Mouse (Mus musculus): ENCODE data around the gene Ankub1. TPM values are rescaled to one million over a fixed set of nuclear protein-coding genes. Genes with fewer than 3 reads are reported as not detected.
A peak's percentile ranks its signal among the peaks of the same experiment; 100 is the strongest.

Gene Ankub1
- polyA plus RNA-seq, 1 experiment from 2014 or later = 0.22 TPM

DNA sequence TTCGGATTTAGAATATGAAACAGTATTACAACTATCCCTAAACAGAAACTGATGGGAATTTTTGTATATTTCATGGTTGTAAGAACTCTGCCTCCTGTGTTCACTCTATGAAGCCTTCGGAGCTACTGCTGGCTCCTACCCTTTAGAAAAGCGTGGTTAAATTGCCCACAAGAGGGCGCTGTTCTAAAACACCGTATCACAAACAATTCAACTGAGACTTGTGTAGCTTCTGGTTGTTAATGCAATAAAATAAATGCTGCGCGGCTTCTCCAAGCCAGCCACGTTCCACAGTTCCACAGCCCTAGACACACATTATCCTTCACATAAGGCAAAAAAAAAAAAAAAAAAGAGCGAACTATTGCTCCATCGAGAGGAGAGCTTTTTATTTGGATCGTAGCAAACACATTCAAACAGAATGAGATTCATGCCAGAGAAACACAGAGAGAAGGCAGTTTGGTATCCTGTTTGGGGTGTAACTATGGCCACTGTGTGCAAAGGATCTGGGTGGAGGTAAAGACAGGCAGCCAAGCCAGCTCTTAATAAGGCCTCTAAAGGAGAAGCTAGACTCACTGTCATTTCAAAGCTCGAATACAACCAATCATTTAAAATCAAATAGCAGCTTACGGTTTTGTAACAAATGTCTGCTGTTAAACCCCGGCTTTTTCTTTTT, 25.4 kb downstream of the Ankub1 start:
- ATAC-seq = peak; percentile 84
- Histone ChIP-seq H3K4me1 (replicated peaks) (no peaks in the 10 kb centered on the region), H3K27ac (no peak overlapping the region), H3K4me2 (replicated peaks) (peak overlapping the region; percentile 48), H3K36me3 (no peaks in the 10 kb centered on the region), H3K9me3 (no peaks in the 10 kb centered on the region), H3K9ac (replicated peaks) (no peak overlapping the region; the same call in 1 of the 2 replicates), H3K27me3 (no peaks in the 10 kb centered on the region), H3K4me3 (replicated peaks) (peak overlapping the region; percentile 27)
- 31% methylated on average over 14 of the region's 14 CpGs for WGBS

DNA sequence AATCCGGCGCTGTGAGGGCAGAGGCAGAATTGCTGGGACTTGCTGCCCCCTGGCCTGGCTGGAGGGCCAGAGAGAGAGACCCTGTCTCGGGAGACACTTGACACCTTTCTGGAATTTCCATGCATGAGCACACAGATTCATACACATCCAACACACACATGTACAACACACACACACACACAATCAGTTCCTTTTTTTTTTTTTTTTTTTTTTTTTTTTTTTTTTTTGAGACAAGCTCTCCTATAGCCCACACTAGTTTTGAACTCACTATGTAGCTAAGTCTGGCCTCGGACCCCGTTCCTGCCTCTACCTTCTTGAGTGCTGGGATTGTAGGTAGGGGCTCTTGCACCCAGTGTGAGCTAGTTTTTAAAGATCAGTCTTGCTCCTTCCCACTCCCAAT, 26.7 kb downstream of the Ankub1 start:
- Histone ChIP-seq H3K27ac (no peak overlapping the region), H3K27me3 (no peaks in the 10 kb centered on the region), H3K4me3 (replicated peaks) (no peak overlapping the region), H3K36me3 (no peaks in the 10 kb centered on the region), H3K4me2 (replicated peaks) (no peak overlapping the region), H3K9me3 (no peaks in the 10 kb centered on the region), H3K4me1 (replicated peaks) (no peaks in the 10 kb centered on the region), H3K9ac (replicated peaks) (no peak overlapping the region)
- no peak for ATAC-seq
- 89% methylated on average over 5 of the region's 5 CpGs for WGBS

DNA sequence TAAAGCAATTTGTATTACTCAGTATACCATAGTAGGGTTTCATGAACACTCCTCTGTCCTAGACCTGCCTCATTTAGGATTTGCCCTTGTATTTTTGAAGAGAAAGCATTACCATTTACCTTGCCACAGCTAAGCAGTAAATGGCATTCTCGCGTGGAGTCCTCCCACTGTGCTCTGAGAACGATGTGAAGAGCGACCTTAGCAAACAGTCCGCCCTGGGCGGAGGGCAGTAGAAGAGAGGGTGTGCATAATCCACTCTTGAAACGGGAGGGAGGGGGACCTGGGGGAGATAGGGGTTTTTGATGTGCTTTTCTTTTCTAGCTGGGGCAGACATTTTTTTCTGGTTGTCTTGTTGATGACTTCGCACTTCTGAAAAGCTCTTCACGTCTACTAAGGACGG, 27.9 kb downstream of the Ankub1 start:
- Histone ChIP-seq H3K4me3 (replicated peaks) (no peak overlapping the region), H3K4me1 (replicated peaks) (no peaks in the 10 kb centered on the region), H3K27me3 (no peaks in the 10 kb centered on the region), H3K9ac (replicated peaks) (no peak overlapping the region), H3K27ac (no peak overlapping the region), H3K4me2 (replicated peaks) (no peak overlapping the region), H3K36me3 (no peaks in the 10 kb centered on the region), H3K9me3 (no peaks in the 10 kb centered on the region)
- peak; percentile 30; the same call in 1 of the 2 replicates for ATAC-seq
- 64% methylated on average over 10 of the region's 10 CpGs for WGBS

DNA sequence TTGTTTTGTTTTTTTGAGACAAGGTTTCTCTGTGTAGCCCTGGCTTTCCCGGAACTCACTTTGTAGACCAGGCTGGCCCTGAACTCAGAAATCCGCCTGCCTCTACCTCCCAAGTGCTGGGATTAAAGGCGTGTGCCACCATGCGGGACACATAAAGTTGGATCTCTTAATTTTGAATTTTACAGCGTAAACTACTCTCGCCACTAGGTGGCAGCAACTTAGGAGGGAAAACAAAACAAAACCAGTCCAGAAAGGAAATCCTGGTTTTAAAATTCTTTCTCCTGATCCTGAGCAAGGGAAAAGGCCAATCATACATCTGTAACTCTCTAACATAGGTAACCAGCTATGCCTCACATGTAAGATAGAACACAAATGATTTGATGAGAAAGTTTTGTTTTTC, 28.9 kb downstream of the Ankub1 start:
- WGBS = 19% methylated on average over 6 of the region's 6 CpGs
- Histone ChIP-seq H3K27me3 (no peaks in the 10 kb centered on the region), H3K4me2 (replicated peaks) (no peak overlapping the region), H3K27ac (no peak overlapping the region), H3K4me1 (replicated peaks) (no peaks in the 10 kb centered on the region), H3K4me3 (replicated peaks) (no peak overlapping the region), H3K9me3 (no peaks in the 10 kb centered on the region), H3K36me3 (no peaks in the 10 kb centered on the region), H3K9ac (replicated peaks) (no peak overlapping the region)
- no peak for ATAC-seq

DNA sequence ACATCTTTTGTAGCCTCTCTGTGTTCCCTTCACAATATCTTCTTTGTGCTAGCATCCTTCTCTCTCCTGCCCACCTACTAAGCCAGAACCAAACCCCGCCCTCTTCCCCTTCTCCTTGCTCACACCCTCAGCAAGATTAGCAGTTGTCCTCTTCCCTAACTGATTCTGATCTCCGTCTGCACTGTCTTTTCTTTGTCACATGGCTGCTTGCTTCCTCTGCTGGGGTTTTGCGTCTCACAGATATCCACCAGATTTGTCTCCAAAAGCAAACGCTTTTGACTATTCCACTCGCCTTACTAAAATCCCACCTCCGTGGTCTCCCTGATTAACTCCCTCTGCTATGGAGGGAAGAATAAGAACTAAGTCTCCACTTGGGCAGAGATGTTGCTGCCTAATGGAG, 34.0 kb downstream of the Ankub1 start:
- Histone ChIP-seq H3K27me3 (no peaks in the 10 kb centered on the region), H3K4me3 (replicated peaks) (no peak overlapping the region), H3K9me3 (no peaks in the 10 kb centered on the region), H3K4me1 (replicated peaks) (no peaks in the 10 kb centered on the region), H3K4me2 (replicated peaks) (no peak overlapping the region), H3K36me3 (no peaks in the 10 kb centered on the region), H3K9ac (replicated peaks) (no peak overlapping the region), H3K27ac (no peak overlapping the region)
- ATAC-seq = no peak
- WGBS = 65% methylated on average over 6 of the region's 6 CpGs

DNA sequence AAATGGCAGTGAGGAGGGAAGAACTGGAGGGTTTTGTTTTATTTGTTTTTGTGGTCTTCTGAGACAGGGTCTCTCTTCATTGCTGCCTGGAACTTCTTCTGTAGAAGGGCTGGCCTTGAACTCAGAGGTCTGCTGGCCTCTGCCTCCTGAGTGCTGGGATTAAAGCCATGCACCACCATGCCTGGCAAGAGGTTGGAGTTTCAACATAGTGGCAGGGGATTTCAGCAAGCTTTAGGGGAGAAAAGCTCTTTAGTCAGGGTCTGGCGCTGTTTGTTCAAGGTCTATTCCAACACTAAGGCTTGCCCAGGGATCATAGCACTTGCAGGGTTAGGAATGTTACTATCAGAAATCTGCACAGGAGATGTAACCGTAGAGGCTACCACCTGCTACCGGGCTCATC, 39.0 kb downstream of the Ankub1 start:
- peaks cover 5% of the 10 kb centered on the region; the same call in 1 of the 2 replicates for H3K36me3 ChIP-seq
- H3K9me3 ChIP-seq = no peaks in the 10 kb centered on the region
- H3K4me3 ChIP-seq (replicated peaks) = no peak overlapping the region
- H3K9ac ChIP-seq (replicated peaks) = no peak overlapping the region
- ATAC-seq = no peak
- no peak overlapping the region for H3K27ac ChIP-seq
- 0 out of 2 replicates have a peak, but pooled peaks cover 5% of the 10 kb centered on the region for H3K27me3 ChIP-seq
- H3K4me2 ChIP-seq (replicated peaks) = no peak overlapping the region
- WGBS = 89% methylated on average over 3 of the region's 3 CpGs
- H3K4me1 ChIP-seq (replicated peaks) = peaks cover 7% of the 10 kb centered on the region

DNA sequence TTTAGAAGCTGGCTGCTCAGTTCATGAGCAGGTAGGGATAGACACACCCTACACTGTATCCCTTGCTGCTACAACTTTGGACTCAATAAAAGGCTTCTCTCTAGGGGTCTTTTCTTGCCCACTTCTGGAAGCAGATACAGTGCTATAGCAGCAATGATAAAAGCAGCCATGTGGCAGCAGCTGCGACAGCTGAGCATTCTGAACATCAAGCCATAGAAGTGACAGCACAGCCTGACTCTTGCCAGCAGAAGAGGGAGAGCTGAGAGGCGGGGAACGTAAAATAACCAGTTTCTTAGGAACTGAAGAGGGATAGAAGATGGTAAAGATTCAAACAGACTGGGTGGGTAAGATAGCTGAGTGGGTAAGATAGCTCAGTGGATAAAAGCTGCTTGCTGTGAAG, 40.1 kb downstream of the Ankub1 start:
- no peak for ATAC-seq
- 0 out of 2 replicates have a peak, but pooled peaks cover 5% of the 10 kb centered on the region for H3K27me3 ChIP-seq
- no peak overlapping the region for H3K9ac ChIP-seq (replicated peaks)
- H3K36me3 ChIP-seq = peaks cover 5% of the 10 kb centered on the region; the same call in 1 of the 2 replicates
- 86% methylated on average over 3 of the region's 3 CpGs for WGBS
- H3K4me1 ChIP-seq (replicated peaks) = peaks cover 7% of the 10 kb centered on the region
- no peak overlapping the region for H3K4me2 ChIP-seq (replicated peaks)
- no peaks in the 10 kb centered on the region for H3K9me3 ChIP-seq
- no peak overlapping the region for H3K4me3 ChIP-seq (replicated peaks)
- H3K27ac ChIP-seq = no peak overlapping the region

DNA sequence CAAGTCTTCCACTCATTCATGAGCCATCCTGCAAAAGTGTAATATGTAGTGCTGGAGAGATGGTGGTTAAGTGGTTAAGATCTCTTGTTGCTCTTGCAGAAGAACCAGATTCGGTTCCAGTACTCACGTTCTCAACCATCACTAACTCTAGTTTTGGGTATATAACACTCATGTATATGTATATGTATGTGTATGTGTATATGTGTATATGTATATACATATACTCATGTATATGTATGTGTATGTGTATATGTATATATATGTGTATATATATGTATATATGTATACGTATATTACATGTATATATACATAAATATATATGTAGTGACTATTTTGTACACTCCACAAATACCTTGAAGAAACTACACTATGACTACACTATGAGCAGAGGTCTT, 40.7 kb downstream of the Ankub1 start:
- no peaks in the 10 kb centered on the region for H3K9me3 ChIP-seq

DNA sequence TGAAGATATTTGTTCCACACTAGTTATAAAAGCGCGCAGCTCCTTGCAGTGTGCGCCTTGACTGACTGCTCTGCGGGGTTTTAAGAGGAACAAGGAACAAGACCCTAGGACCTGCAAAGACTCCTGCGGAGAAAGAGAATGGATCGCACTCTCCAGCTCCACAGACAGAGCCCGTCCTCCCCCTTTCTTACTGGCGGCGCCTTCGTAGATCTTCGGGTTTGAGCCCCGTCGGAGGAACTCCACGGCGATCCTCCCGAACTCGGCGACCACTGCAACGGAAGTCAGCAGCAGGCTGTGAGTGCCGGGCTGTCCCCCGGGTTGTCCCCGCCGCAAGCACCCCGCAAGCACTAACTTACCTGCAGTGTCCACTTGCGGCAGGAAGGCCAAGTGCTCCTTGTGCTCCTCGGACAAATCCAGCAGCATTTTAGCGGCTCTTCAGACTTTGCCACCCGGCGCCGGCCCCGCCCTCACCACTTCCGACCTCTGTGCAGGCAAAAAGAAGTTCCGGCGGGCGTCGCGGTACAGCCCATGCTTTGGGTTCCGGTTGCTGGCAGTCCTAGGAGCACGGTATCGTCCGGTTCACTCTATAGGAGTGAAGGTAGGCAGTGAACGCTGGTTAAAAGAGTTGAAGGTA, 41.3 kb downstream of the Ankub1 start, which contains the start of gene Commd2:
Gene Commd2 (minus strand): TSS at position 485 of the 634 bp plus-strand sequence.
- Histone ChIP-seq H3K27me3 (0 out of 2 replicates have a peak, but pooled peaks cover 5% of the 10 kb centered on the region), H3K4me1 (replicated peaks) (peaks cover 7% of the 10 kb centered on the region), H3K27ac (peak within 1 kb of the TSS; percentile 86), H3K9ac (replicated peaks) (peak within 1 kb of the TSS; percentile 72), H3K4me2 (replicated peaks) (peak within 1 kb of the TSS; percentile 64), H3K9me3 (no peaks in the 10 kb centered on the region), H3K4me3 (replicated peaks) (peak within 1 kb of the TSS; percentile 78), H3K36me3 (peaks cover 11% of the 10 kb centered on the region)
- under 1% methylated on average over 42 of the region's 42 CpGs for WGBS
- peak; percentile 99 for ATAC-seq

More for the DNA sequence above, 40.7 kb downstream of the Ankub1 start:
- ATAC-seq = peak; percentile 71
- H3K4me3 ChIP-seq (replicated peaks) = peak overlapping the region; percentile 78
- 73% methylated on average over 3 of the region's 3 CpGs for WGBS
- peaks cover 7% of the 10 kb centered on the region; the same call in 1 of the 2 replicates for H3K36me3 ChIP-seq
- H3K27ac ChIP-seq = no peak overlapping the region
- 0 out of 2 replicates have a peak, but pooled peaks cover 5% of the 10 kb centered on the region for H3K27me3 ChIP-seq
- H3K4me2 ChIP-seq (replicated peaks) = peak overlapping the region; percentile 64
- peak overlapping the region; percentile 72 for H3K9ac ChIP-seq (replicated peaks)
- peaks cover 7% of the 10 kb centered on the region for H3K4me1 ChIP-seq (replicated peaks)

DNA sequence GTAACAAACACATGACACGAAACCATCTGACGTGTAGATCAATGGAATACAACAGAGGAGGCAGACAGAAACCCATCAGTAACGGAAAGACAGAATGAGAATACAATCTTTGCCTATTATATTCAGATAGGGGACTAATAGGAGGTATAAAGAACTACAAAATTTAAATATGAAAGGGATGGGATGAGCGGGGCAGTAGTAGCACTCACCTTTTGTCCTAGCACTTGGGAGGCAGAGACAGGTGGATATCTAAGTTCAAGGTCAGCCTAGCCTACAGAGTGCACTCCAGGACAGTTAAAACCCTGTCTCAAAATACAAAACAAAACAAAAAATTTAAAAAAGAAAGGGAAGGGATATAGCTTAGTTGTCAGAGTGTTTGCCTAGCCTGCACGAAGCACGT, 49.4 kb downstream of the Ankub1 start:
- Histone ChIP-seq H3K4me1 (replicated peaks) (no peaks in the 10 kb centered on the region), H3K9ac (replicated peaks) (no peak overlapping the region), H3K4me2 (replicated peaks) (no peak overlapping the region), H3K36me3 (peaks cover 24% of the 10 kb centered on the region), H3K4me3 (replicated peaks) (no peak overlapping the region), H3K27me3 (no peaks in the 10 kb centered on the region), H3K27ac (no peak overlapping the region), H3K9me3 (no peaks in the 10 kb centered on the region)
- ATAC-seq = no peak
- 86% methylated on average over 6 of the region's 6 CpGs for WGBS

DNA sequence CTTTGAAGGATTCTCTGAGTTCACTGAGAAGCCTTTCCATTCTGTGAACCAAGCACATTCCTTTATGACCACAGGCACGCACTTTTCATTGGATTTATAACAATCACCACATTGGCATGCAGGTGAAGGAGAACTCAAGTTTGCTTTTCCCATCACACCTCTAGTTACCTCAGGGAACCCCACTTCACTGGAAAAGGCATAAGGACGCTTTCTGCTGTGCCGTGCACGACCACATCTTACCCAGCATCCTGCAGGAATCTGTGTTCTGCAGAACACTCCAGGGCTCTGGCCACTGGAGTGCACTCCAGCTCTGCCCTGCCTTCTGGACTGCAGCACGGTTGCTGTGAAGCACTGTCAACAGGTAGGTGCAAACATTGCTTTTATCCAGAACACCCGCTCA, 55.0 kb downstream of the Ankub1 start:
- H3K9ac ChIP-seq (replicated peaks) = no peak overlapping the region
- H3K27ac ChIP-seq = no peak overlapping the region
- H3K9me3 ChIP-seq = no peaks in the 10 kb centered on the region
- no peak for ATAC-seq
- no peak overlapping the region for H3K4me3 ChIP-seq (replicated peaks)
- no peak overlapping the region for H3K4me2 ChIP-seq (replicated peaks)
- 83% methylated on average over 6 of the region's 6 CpGs for WGBS
- H3K36me3 ChIP-seq = no peaks in the 10 kb centered on the region
- no peaks in the 10 kb centered on the region for H3K27me3 ChIP-seq
- H3K4me1 ChIP-seq (replicated peaks) = no peaks in the 10 kb centered on the region

DNA sequence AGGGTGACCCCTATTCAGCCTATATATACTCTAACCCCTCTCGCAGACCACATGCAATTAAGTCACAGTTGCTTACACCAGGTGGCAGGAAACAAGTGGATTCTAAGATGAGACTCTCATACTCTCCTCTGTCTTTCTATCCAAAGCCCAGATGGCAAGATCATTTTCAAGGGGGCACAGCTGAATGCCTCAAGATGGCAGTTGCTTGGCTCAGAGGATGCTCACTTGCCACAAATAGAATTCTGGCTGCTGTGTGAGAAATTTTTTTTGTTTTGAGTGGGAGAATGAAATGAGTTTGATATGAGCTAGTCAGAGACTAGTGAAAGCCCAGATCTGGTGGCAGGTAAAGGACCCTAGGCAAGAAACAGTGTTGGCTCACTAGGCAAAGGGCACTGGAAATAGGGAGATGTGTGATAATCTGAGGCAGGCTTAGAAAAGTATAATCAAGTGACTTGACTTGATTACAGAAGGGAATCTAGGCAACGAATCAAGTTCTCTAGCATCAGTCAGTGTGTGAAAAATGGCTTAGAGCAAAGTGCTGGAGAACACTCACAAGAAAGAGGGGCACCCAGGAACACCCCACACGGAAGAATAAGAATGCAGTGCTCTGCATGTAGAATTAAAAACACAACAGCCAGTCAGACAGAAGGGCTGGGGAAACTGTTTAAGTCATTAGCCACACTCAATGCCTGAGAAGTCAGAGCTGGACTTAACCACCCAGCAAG, 57.7 kb downstream of the Ankub1 start:
- Histone ChIP-seq H3K4me3 (replicated peaks) (no peak overlapping the region), H3K36me3 (no peaks in the 10 kb centered on the region), H3K9me3 (no peaks in the 10 kb centered on the region), H3K27ac (no peak overlapping the region), H3K9ac (replicated peaks) (no peak overlapping the region), H3K4me2 (replicated peaks) (no peak overlapping the region), H3K27me3 (no peaks in the 10 kb centered on the region), H3K4me1 (replicated peaks) (no peaks in the 10 kb centered on the region)
- 88% methylated on average over 3 of the region's 3 CpGs for WGBS
- ATAC-seq = no peak
